Mouse (Mus musculus): Measurements from ENCODE around the gene Scd4. TPM values are rescaled to one million over a fixed set of nuclear protein-coding genes. Genes with fewer than 3 reads are reported as not detected.

Scd4 gene
- 0.26 TPM for polyA plus RNA-seq (2017; shearing (Covaris generic))

GRCm38 (mm10) chr19:44332833-44333623 is at the start of gene Scd4:
TSS of gene Scd4 (plus strand) at chr19:44333092.

GRCm38 (mm10) chr19:44292941-44293768 is 39.7 kb upstream of the Scd4 start, which contains the start of gene Scd2:
TSS of gene Scd2 (plus strand) at chr19:44293674.

Other genes with a start within 250 kb of the Scd4 start
- 88.2 TPM for gene Chuk, start 225.6 kb upstream of the Scd4 start, polyA plus RNA-seq (2017; shearing (Covaris generic))
- 21.6 TPM for gene Cwf19l1, start 197.2 kb upstream of the Scd4 start, polyA plus RNA-seq (2017; shearing (Covaris generic))
- 69.6 TPM for gene Bloc1s2, start 186.6 kb upstream of the Scd4 start, polyA plus RNA-seq (2017; shearing (Covaris generic))
- gene Pkd2l1, start 140.7 kb upstream of the Scd4 start, polyA plus RNA-seq (2017; shearing (Covaris generic)), result not detected
- not detected for gene Scd3, start 129.8 kb upstream of the Scd4 start, polyA plus RNA-seq (2017; shearing (Covaris generic))
- gene Scd2, start 39.4 kb upstream of the Scd4 start, polyA plus RNA-seq (2017; shearing (Covaris generic)), result 17.7 TPM
- 0.62 TPM for gene Scd1, start 74.8 kb downstream of the Scd4 start, polyA plus RNA-seq (2017; shearing (Covaris generic))
- not detected for gene Wnt8b, start 160.4 kb downstream of the Scd4 start, polyA plus RNA-seq (2017; shearing (Covaris generic))
- 2.3 TPM for gene Sec31b, start 212.8 kb downstream of the Scd4 start, polyA plus RNA-seq (2017; shearing (Covaris generic))
- gene Gm20538, start 219.7 kb downstream of the Scd4 start, polyA plus RNA-seq (2017; shearing (Covaris generic)), result not detected
- gene Ndufb8, start 222.3 kb downstream of the Scd4 start, polyA plus RNA-seq (2017; shearing (Covaris generic)), result 155 TPM
- gene Hif1an, start 229.8 kb downstream of the Scd4 start, polyA plus RNA-seq (2017; shearing (Covaris generic)), result 43.7 TPM